9 mouse cellular contexts compared by ENCODE assay signal in the genomic region with DNA sequence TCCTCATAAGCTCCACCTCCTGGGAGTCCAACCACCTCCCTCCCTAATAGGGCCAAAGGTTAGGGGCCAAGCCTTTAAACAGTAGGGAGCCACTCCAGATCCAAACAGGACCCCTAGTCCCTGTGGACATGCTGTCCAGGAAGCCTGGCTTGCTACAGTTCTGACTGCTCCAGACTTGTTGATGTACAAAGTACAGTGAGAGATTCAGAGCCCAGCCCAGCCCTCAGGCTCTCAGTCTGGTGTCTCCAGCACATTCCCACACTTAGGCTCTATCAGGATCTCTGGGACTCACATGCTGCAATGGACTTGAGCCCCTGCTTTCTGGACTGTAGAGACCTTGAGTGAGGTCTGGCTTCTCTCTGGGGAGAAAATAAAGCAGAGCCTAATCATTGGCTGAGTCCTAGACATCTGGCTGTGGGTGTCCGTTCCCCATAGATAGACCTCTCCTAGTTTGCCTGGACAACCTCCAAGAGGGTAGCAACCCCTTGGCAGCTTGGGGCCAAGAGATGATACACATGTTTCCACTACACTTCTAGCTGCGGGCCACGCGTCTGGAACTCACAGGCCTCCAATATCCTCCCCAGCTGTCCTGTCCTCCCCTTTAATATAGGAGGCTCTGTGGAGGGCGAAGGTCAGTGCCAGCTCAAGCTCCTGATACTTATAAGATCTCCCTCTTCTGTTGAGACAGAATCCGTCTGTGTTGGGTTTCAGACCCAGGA. TPM values are rescaled to one million over a fixed set of nuclear protein-coding genes. Genes with fewer than 3 reads are reported as not detected.
DNase-seq lines count a peak whose midpoint lies in the region; ATAC-seq lines count a peak whose summit lies in the region.
"Had no signal": no experiment of that assay in that cellular context is flagged by ENCODE, and none has a peak within 500 bp of the region (broad histone marks: within the 10 kb centered on the region; RNA-seq: fewer than 3 reads in every experiment).

No protein-coding gene starts in this region.

- H3K4me2 ChIP-seq in hindbrain, embryonic 15.5 days = no peak overlapping the region
- H3K4me2 ChIP-seq in hindbrain, embryonic 12.5 days (replicated peaks) = no peak overlapping the region
- peak overlapping the region; percentile 94 for H3K4me2 ChIP-seq in heart, embryonic 13.5 days
- no peak overlapping the region for H3K4me2 ChIP-seq in stomach, embryonic 14.5 days (replicated peaks; ENCODE audit: low read depth, low read length)

- H3K27me3 ChIP-seq in hindbrain, embryonic 15.5 days = no peaks in the 10 kb centered on the region
- H3K27me3 ChIP-seq in hindbrain, embryonic 12.5 days = no peaks in the 10 kb centered on the region
- H3K27me3 ChIP-seq in heart, embryonic 13.5 days (replicated peaks) = no peaks in the 10 kb centered on the region
- H3K27me3 ChIP-seq in stomach, embryonic 14.5 days (ENCODE audit: control insufficient read depth, insufficient read depth, low read length) = no peaks in the 10 kb centered on the region

- H3K9me3 ChIP-seq in hindbrain, embryonic 15.5 days = no peaks in the 10 kb centered on the region
- H3K9me3 ChIP-seq in hindbrain, embryonic 12.5 days (replicated peaks) = no peaks in the 10 kb centered on the region
- no peaks in the 10 kb centered on the region for H3K9me3 ChIP-seq in heart, embryonic 13.5 days
- H3K9me3 ChIP-seq in stomach, embryonic 14.5 days (ENCODE audit: control insufficient read depth, low read depth, low read length) = no peaks in the 10 kb centered on the region
- H3K9me3 ChIP-seq: megakaryocyte, embryonic 14.5 days had no signal

- peak overlapping the region; percentile 14; the same call in 1 of the 2 replicates for H3K27ac ChIP-seq in hindbrain, embryonic 15.5 days (replicated peaks)
- no peak overlapping the region; the same call in 1 of the 2 replicates for H3K27ac ChIP-seq in hindbrain, embryonic 12.5 days
- H3K27ac ChIP-seq in heart, embryonic 13.5 days (replicated peaks) = peak overlapping the region; percentile 97
- H3K27ac ChIP-seq in stomach, embryonic 14.5 days (ENCODE audit: low read length) = peak overlapping the region; percentile 44; the same call in 1 of the 2 replicates

- peak; percentile 75 to 91 for DNase-seq in kidney, postnatal 36 days
- no peak for DNase-seq in spleen, postnatal 14 days (ENCODE audit: low spot score in 2 of 2)
- no peak for DNase-seq in layer of hippocampus, postnatal 10 days (ENCODE audit: low spot score in 2 of 2)
- no peak for DNase-seq in adrenal gland, postnatal 25 days

- H3K4me3 ChIP-seq in hindbrain, embryonic 15.5 days = no peak overlapping the region
- no peak overlapping the region for H3K4me3 ChIP-seq in hindbrain, embryonic 12.5 days
- no peak overlapping the region for H3K4me3 ChIP-seq in heart, embryonic 13.5 days
- H3K4me3 ChIP-seq in stomach, embryonic 14.5 days (ENCODE audit: low read depth, low read length) = no peak overlapping the region

- no peak overlapping the region for H3K9ac ChIP-seq in hindbrain, embryonic 15.5 days
- H3K9ac ChIP-seq in hindbrain, embryonic 12.5 days = no peak overlapping the region
- H3K9ac ChIP-seq in heart, embryonic 13.5 days = no peak overlapping the region
- no peak overlapping the region for H3K9ac ChIP-seq in stomach, embryonic 14.5 days (replicated peaks; ENCODE audit: low read depth, low read length)

- peaks cover 25% of the 10 kb centered on the region for H3K4me1 ChIP-seq in hindbrain, embryonic 15.5 days (replicated peaks)
- peaks cover 32% of the 10 kb centered on the region for H3K4me1 ChIP-seq in hindbrain, embryonic 12.5 days
- H3K4me1 ChIP-seq in heart, embryonic 13.5 days = peaks cover 47% of the 10 kb centered on the region
- H3K4me1 ChIP-seq in stomach, embryonic 14.5 days (ENCODE audit: control insufficient read depth, insufficient read depth, low read length) = peaks cover 33% of the 10 kb centered on the region

- no peak for ATAC-seq in hindbrain, embryonic 15.5 days (ENCODE audit: low FRiP score, low read depth)
- no peak for ATAC-seq in hindbrain, embryonic 12.5 days (ENCODE audit: low FRiP score)
- no peak; the same call in 1 of the 2 replicates for ATAC-seq in heart, embryonic 13.5 days (ENCODE audit: extremely low read depth, insufficient number of reproducible peaks, low FRiP score, low TSS enrichment)
- ATAC-seq in stomach, embryonic 14.5 days (ENCODE audit: insufficient number of reproducible peaks, insufficient read depth, low FRiP score, low read depth) = no peak

- peaks cover 25% of the 10 kb centered on the region for H3K36me3 ChIP-seq in hindbrain, embryonic 15.5 days
- peaks cover 27% of the 10 kb centered on the region for H3K36me3 ChIP-seq in hindbrain, embryonic 12.5 days
- peaks cover 26% of the 10 kb centered on the region for H3K36me3 ChIP-seq in heart, embryonic 13.5 days
- peaks cover 26% of the 10 kb centered on the region for H3K36me3 ChIP-seq in stomach, embryonic 14.5 days (ENCODE audit: control insufficient read depth, insufficient read depth, low read length)

- 94% methylated on average over 6 of the region's 6 CpGs for WGBS in hindbrain, embryonic 15.5 days
- WGBS in hindbrain, embryonic 12.5 days = 89% methylated on average over 6 of the region's 6 CpGs
- 50% methylated on average over 6 of the region's 6 CpGs for WGBS in heart, embryonic 13.5 days
- WGBS in stomach, embryonic 14.5 days = 71% methylated on average over 6 of the region's 6 CpGs

RNA-seq across cellular contexts. Expression of gene Pim3, which starts 6.2 kb away (rescaled TPM):
- 69.2 and 69.3 TPM in 2 replicates for polyA plus RNA-seq in hindbrain, embryonic 15.5 days (2015; fragmentation: Nextera tagmentation; extraction: Ambion mirVana)
- polyA plus RNA-seq in hindbrain, embryonic 12.5 days (2016; fragmentation: Nextera tagmentation; extraction: Ambion mirVana) = 45.3 and 48.0 TPM in 2 replicates
- 51.8 and 57.0 TPM in 2 replicates for polyA plus RNA-seq in heart, embryonic 13.5 days (2015; fragmentation: Nextera tagmentation; extraction: Ambion mirVana)
- polyA plus RNA-seq in stomach, embryonic 14.5 days (2014; fragmentation: Nextera tagmentation; extraction: Ambion mirVana) = 35.9 and 38.4 TPM in 2 replicates
- total RNA-seq in layer of hippocampus, postnatal 10 days (2021) = 10 to 100 TPM; 35.7 to 39.5 TPM
- total RNA-seq in adrenal gland, postnatal 25 days (2021) = 71.8 and 89.5 TPM in 2 replicates

RNA-seq across cellular contexts. Expression of gene Creld2, which starts 48.7 kb away (rescaled TPM):
- 63.2 and 66.0 TPM in 2 replicates for polyA plus RNA-seq in hindbrain, embryonic 15.5 days (2015; fragmentation: Nextera tagmentation; extraction: Ambion mirVana)
- 65.2 and 74.8 TPM in 2 replicates for polyA plus RNA-seq in hindbrain, embryonic 12.5 days (2016; fragmentation: Nextera tagmentation; extraction: Ambion mirVana)
- 54.1 and 63.7 TPM in 2 replicates for polyA plus RNA-seq in heart, embryonic 13.5 days (2015; fragmentation: Nextera tagmentation; extraction: Ambion mirVana)
- polyA plus RNA-seq in stomach, embryonic 14.5 days (2014; fragmentation: Nextera tagmentation; extraction: Ambion mirVana) = 59.6 and 72.9 TPM in 2 replicates
- total RNA-seq in layer of hippocampus, postnatal 10 days (2021) = 10 to 100 TPM; 19.8 to 20.5 TPM
- 35.1 and 37.8 TPM in 2 replicates for total RNA-seq in adrenal gland, postnatal 25 days (2021)

RNA-seq across cellular contexts. Expression of gene Alg12, which starts 49.1 kb away (rescaled TPM):
- polyA plus RNA-seq in hindbrain, embryonic 15.5 days (2015; fragmentation: Nextera tagmentation; extraction: Ambion mirVana) = 8.1 and 9.2 TPM in 2 replicates
- 9.1 and 9.9 TPM in 2 replicates for polyA plus RNA-seq in hindbrain, embryonic 12.5 days (2016; fragmentation: Nextera tagmentation; extraction: Ambion mirVana)
- polyA plus RNA-seq in heart, embryonic 13.5 days (2015; fragmentation: Nextera tagmentation; extraction: Ambion mirVana) = 8.9 and 10.5 TPM in 2 replicates
- 10.5 and 12.7 TPM in 2 replicates for polyA plus RNA-seq in stomach, embryonic 14.5 days (2014; fragmentation: Nextera tagmentation; extraction: Ambion mirVana)
- total RNA-seq in layer of hippocampus, postnatal 10 days (2021) = 10 to 100 TPM in 1 of 2 experiments, 1 to 10 TPM in 1; 9.8 to 10.3 TPM
- total RNA-seq in adrenal gland, postnatal 25 days (2021) = 13.7 and 16.3 TPM in 2 replicates

Comparison
In these comparisons a context has a peak if more than half of its experiments do, and no peak if none do; other contexts are left out.
1. DNase-seq: peak in kidney, postnatal 36 days (2 of 2); none in spleen, postnatal 14 days (0 of 2), layer of hippocampus, postnatal 10 days (0 of 2) and adrenal gland, postnatal 25 days (single experiment).